Mouse (Mus musculus) CH12.LX (cell line): Measurements from ENCODE around the gene Slc47a2. TPM values are rescaled to one million over a fixed set of nuclear protein-coding genes. Genes with fewer than 3 reads are reported as not detected.

Source experiments
- DNase-seq: peaks from one replicate; pipeline ENCODE4 v3.0.0-alpha.2; 2013; ENCODE audit errors: extremely low read depth
- H3K27ac ChIP-seq: 2 replicates; pipeline ENCODE4 v1.5.1; 2012; ENCODE audit warnings: low read depth, mild to moderate bottlenecking, control low read depth, moderate library complexity; ENCODE audit not compliant: insufficient read depth
- H3K27me3 ChIP-seq: replicated peaks from 2 replicates; pipeline ENCODE3; 2012; ENCODE audit warnings: inconsistent platforms
- H3K36me3 ChIP-seq, 2 experiments: replicated peaks in 1 of 2; 2 replicates each; pipeline versions ENCODE3 to v1.6.1; 2012; ENCODE audit warnings: inconsistent platforms in 1 of 2, low read length in 1 of 2, mild to moderate bottlenecking in 1 of 2, mixed read lengths in 1 of 2, moderate library complexity in 1 of 2; ENCODE audit not compliant: control insufficient read depth in 1 of 2, insufficient read depth in 1 of 2
- H3K4me1 ChIP-seq, 2 experiments: 2 replicates each; pipeline ENCODE4 v1.6.1; 2012; ENCODE audit warnings: inconsistent platforms in 1 of 2, moderate library complexity in 1 of 2; ENCODE audit not compliant: insufficient read depth in 2 of 2, control insufficient read depth in 1 of 2
- H3K4me2 ChIP-seq: 2 replicates; pipeline ENCODE4 v1.6.1; 2012; ENCODE audit warnings: low read depth, mild to moderate bottlenecking, control low read depth; ENCODE audit not compliant: poor library complexity, insufficient read depth, severe bottlenecking
- H3K4me3 ChIP-seq, 3 experiments: fragments of 150-350 bp in 1 of 3; sonication (generic) in 1 of 3; replicated peaks in 1 of 3; 2 replicates each; pipeline versions ENCODE3 to v1.5.1; 2011 to 2012; ENCODE audit warnings: low read depth in 2 of 3, low read length in 2 of 3, mild to moderate bottlenecking in 2 of 3, moderate library complexity in 2 of 3, control low read depth in 1 of 3, improper control_type of control experiment in 1 of 3, inconsistent platforms in 1 of 3, mixed read lengths in 1 of 3; ENCODE audit not compliant: poor library complexity in 1 of 3
- H3K79me2 ChIP-seq: replicated peaks from 2 replicates; pipeline ENCODE4 v1.6.1; 2012; ENCODE audit warnings: mild to moderate bottlenecking, moderate library complexity; ENCODE audit not compliant: control insufficient read depth, poor library complexity, insufficient read depth, severe bottlenecking; ENCODE audit errors: extremely low read depth
- H3K9ac ChIP-seq: 2 replicates; pipeline ENCODE4 v1.6.1; 2012; ENCODE audit warnings: low read depth, mild to moderate bottlenecking, control low read depth, moderate library complexity; ENCODE audit not compliant: insufficient read depth
- H3K9me3 ChIP-seq: replicated peaks from 2 replicates; pipeline ENCODE3; 2012; ENCODE audit warnings: low read length, inconsistent platforms, mixed read lengths
- CHD1 ChIP-seq: IDR thresholded peaks from 2 replicates; pipeline ENCODE4 v1.6.1; 2012; ENCODE audit warnings: low read depth, low read length, improper control_type of control experiment, inconsistent platforms
- CTCF ChIP-seq, 2 experiments: IDR thresholded peaks in 1 of 2; conservative IDR thresholded peaks in 1 of 2; 2 replicates each; pipeline ENCODE4 v1.5.1; 2011 to 2012; ENCODE audit warnings: low read depth in 2 of 2, low read length in 2 of 2, improper control_type of control experiment in 1 of 2, inconsistent platforms in 1 of 2, mild to moderate bottlenecking in 1 of 2, moderate library complexity in 1 of 2
- E2F4 ChIP-seq: IDR thresholded peaks from 2 replicates; pipeline ENCODE4 v1.6.1; 2011; ENCODE audit warnings: low read depth, low read length, improper control_type of control experiment; ENCODE audit not compliant: insufficient replicate concordance
- GABPA ChIP-seq: IDR thresholded peaks from 2 replicates; pipeline ENCODE4 v1.6.1; 2012; ENCODE audit warnings: low read depth, low read length, improper control_type of control experiment, inconsistent platforms; ENCODE audit not compliant: insufficient replicate concordance
- HCFC1 ChIP-seq: IDR thresholded peaks from 2 replicates; pipeline ENCODE4 v1.6.1; 2012; ENCODE audit warnings: low read depth, mild to moderate bottlenecking, inconsistent platforms, low read length, improper control_type of control experiment
- JUN ChIP-seq: IDR thresholded peaks from 2 replicates; pipeline ENCODE4 v1.6.1; 2011; ENCODE audit warnings: low read depth, mild to moderate bottlenecking, low read length, improper control_type of control experiment, moderate library complexity; ENCODE audit not compliant: insufficient read depth
- JUND ChIP-seq: conservative IDR thresholded peaks from 2 replicates; pipeline ENCODE4 v1.6.1; 2011; ENCODE audit warnings: low read depth, low read length, improper control_type of control experiment
- MAFK ChIP-seq: IDR thresholded peaks from 2 replicates; pipeline ENCODE4 v1.6.1; 2011; ENCODE audit warnings: low read length, improper control_type of control experiment; ENCODE audit not compliant: insufficient replicate concordance
- MAX ChIP-seq: IDR thresholded peaks from 2 replicates; pipeline ENCODE4 v1.6.1; 2011; ENCODE audit warnings: low read length, improper control_type of control experiment
- MAZ ChIP-seq: IDR thresholded peaks from 2 replicates; pipeline ENCODE4 v1.6.1; 2012; ENCODE audit warnings: low read depth, mild to moderate bottlenecking, inconsistent platforms, low read length, improper control_type of control experiment, moderate library complexity
- MEF2A ChIP-seq: IDR thresholded peaks from 2 replicates; pipeline ENCODE4 v1.6.1; 2014; ENCODE audit warnings: low read depth, mild to moderate bottlenecking, inconsistent platforms, low read length, improper control_type of control experiment, borderline replicate concordance
- NRF1 ChIP-seq: IDR thresholded peaks from 2 replicates; pipeline ENCODE4 v1.6.1; 2014; ENCODE audit warnings: low read depth, mild to moderate bottlenecking, inconsistent platforms, low read length, improper control_type of control experiment, moderate library complexity
- PAX5 ChIP-seq: IDR thresholded peaks from 2 replicates; pipeline ENCODE4 v1.6.1; 2012; ENCODE audit warnings: low read length, inconsistent platforms, mixed read lengths
- RAD21 ChIP-seq: IDR thresholded peaks from 2 replicates; pipeline ENCODE4 v1.6.1; 2011; ENCODE audit warnings: low read depth, mild to moderate bottlenecking, low read length, improper control_type of control experiment, moderate library complexity
- RCOR1 ChIP-seq: conservative IDR thresholded peaks from 2 replicates; pipeline ENCODE4 v1.6.1; 2012; ENCODE audit warnings: low read depth, mild to moderate bottlenecking, inconsistent platforms, low read length, improper control_type of control experiment
- SIN3A ChIP-seq: IDR thresholded peaks from 2 replicates; pipeline ENCODE4 v1.6.1; 2012; ENCODE audit warnings: low read length, improper control_type of control experiment, inconsistent platforms
- SMC3 ChIP-seq: IDR thresholded peaks from 2 replicates; pipeline ENCODE4 v1.6.1; 2011; ENCODE audit warnings: low read depth, low read length, improper control_type of control experiment
- TBP ChIP-seq: conservative IDR thresholded peaks from 2 replicates; pipeline ENCODE4 v1.6.1; 2011; ENCODE audit warnings: low read depth, low read length, improper control_type of control experiment
- TCF12 ChIP-seq: IDR thresholded peaks from 2 replicates; pipeline ENCODE4 v1.6.1; 2014; ENCODE audit warnings: low read depth, mild to moderate bottlenecking, inconsistent platforms, low read length, improper control_type of control experiment
- USF1 ChIP-seq: IDR thresholded peaks from 2 replicates; pipeline ENCODE4 v1.6.1; 2014; ENCODE audit warnings: low read depth, mild to moderate bottlenecking, inconsistent platforms, low read length, improper control_type of control experiment
- ZKSCAN1 ChIP-seq: IDR thresholded peaks from 2 replicates; pipeline ENCODE4 v1.6.1; 2012; ENCODE audit warnings: low read depth, inconsistent platforms, low read length, improper control_type of control experiment, borderline replicate concordance
- ZNF384 ChIP-seq: IDR thresholded peaks from 2 replicates; pipeline ENCODE4 v1.6.1; 2012; ENCODE audit warnings: low read depth, low read length, improper control_type of control experiment, inconsistent platforms
- dilution Hi-C: fragments of 300-500 bp; cut with MboI; formaldehyde crosslinking; loops from 2 replicates; pipeline ENCODE4 v1.14.3; 2020; ENCODE audit warnings: low sequenced_read_pairs; ENCODE audit not compliant: extremely low pct_unique_long_range_greater_than_20kb, extremely low pct_ligation_motif_present
- in situ Hi-C: fragments of 300-500 bp; cut with MboI; formaldehyde crosslinking; loops from 3 replicates; pipeline ENCODE4 v1.14.3; 2019; ENCODE audit warnings: low sequenced_read_pairs, low pct_ligation_motif_present, low pct_unique_long_range_greater_than_20kb, mixed read lengths
- polyA plus RNA-seq: library from polyadenylated mRNA; unstranded; fragments of >175 nt; gene quantifications from 2 replicates; pipeline ENCODE4 v1.2.1, GENCODE M21; 2012; ENCODE audit warnings: low read depth; ENCODE audit not compliant: insufficient read length
- total RNA-seq, 2 experiments: library from RNA; depleted of rRNA; stranded (reverse); fragments of 300-350 nt in 1 of 2; fragments of >200 nt in 1 of 2; gene quantifications; 2 replicates each; pipeline ENCODE4 v1.2.3; 2012 to 2014

Gene Slc47a2
- total and polyA plus RNA-seq, 3 experiments = 0.08 to 0.68 (median 0.39) TPM

DNA sequence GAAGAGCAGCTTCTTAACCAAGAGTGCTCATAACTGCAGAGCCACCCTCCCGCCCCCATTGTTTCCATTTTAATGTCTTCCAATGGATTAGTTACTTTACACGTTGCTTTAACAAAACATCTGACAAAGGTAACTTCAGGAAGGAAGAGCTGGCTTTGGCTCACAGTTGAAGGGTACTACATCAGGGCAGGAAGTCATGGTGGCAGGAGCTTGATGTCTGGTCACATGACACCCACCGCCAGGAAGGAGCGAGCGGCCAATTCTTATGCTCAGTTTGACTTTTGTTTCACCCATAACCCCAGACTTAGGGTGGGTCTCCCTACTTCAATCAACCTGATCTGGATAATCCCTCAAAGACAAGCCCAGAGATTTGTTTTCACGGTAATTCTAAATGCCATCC is 83.6 kb downstream of the Slc47a2 start:
- Histone ChIP-seq H3K36me3 (peaks cover 84 to 94% of the 10 kb centered on the region in 2 experiments), H3K27me3 (no peaks in the 10 kb centered on the region), H3K9ac (no peak overlapping the region), H3K79me2 (no peaks in the 10 kb centered on the region), H3K9me3 (peaks cover 4% of the 10 kb centered on the region), H3K27ac (no peak overlapping the region), H3K4me3 (no peak overlapping the region), H3K4me1 (no peaks in the 10 kb centered on the region), H3K4me2 (no peak overlapping the region)
- dilution Hi-C loops (no loop called here), in situ Hi-C loops (no loop called here)
- no peak for DNase-seq
- TF ChIP-seq TCF12 (no peak), NRF1 (no peak), MAX (no peak), MEF2A (no peak)

DNA sequence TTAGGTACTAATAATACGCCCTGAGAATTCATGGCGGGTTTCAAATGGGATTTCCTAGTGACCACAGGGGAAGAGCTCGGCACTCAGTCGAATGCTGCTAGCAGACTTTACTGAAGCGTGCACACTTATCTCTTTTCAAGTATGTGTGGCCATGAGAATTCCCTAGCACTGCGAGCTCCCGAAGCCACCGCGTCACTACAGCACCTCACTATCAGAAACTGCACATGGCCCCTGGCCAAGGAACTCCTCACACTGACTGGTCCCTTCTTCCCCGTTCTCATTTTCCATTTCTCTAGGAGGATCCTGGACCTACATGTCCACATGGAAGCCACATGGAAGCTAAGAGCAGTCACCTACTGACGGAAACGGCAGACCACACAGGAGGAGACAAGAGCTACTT is 89.9 kb downstream of the Slc47a2 start:
- Histone ChIP-seq H3K27ac (no peak overlapping the region), H3K36me3 (peaks cover 84 to 97% of the 10 kb centered on the region in 2 experiments), H3K9me3 (peaks cover 4% of the 10 kb centered on the region), H3K4me2 (no peak overlapping the region), H3K4me1 (peaks cover 0 to 16% of the 10 kb centered on the region in 2 experiments; a peak in 1 of 4 replicates), H3K79me2 (no peaks in the 10 kb centered on the region), H3K27me3 (no peaks in the 10 kb centered on the region), H3K4me3 (no peak overlapping the region), H3K9ac (no peak overlapping the region)
- in situ Hi-C loops = no loop called here
- no peak for DNase-seq
- TF ChIP-seq ZNF384 = no peak
- no peak for TF ChIP-seq RAD21
- TF ChIP-seq JUN = no peak
- no peak for TF ChIP-seq MEF2A
- TF ChIP-seq ZKSCAN1 = no peak
- TF ChIP-seq MAFK = no peak
- TF ChIP-seq, all 38 proteins: peak for 0
- dilution Hi-C loops = no loop called here

DNA sequence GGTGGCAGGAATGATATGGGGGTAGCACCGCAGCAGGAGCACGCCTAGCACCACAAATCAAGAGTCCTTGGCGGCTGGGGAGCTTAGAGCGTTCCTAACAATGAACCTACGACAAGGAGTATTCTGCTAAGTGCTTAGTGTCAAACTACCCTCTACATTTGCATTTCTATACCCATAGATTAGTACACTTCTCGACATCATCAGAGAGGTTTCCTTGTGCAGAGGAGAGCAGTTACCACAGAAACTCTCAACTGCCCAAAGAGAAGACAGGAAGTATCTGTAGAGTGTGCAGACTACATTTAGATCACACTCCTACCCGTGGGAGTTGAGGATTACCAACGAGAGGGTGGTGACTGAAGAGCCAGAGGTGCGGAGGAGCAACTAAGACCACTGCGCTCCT is 90.9 kb downstream of the Slc47a2 start:
- Histone ChIP-seq H3K9me3 (peaks cover 4% of the 10 kb centered on the region), H3K4me2 (no peak overlapping the region), H3K79me2 (no peaks in the 10 kb centered on the region), H3K27ac (no peak overlapping the region), H3K4me1 (peaks cover 0 to 19% of the 10 kb centered on the region in 2 experiments; a peak in 1 of 4 replicates), H3K27me3 (no peaks in the 10 kb centered on the region)
- DNase-seq = no peak
- TF ChIP-seq ZKSCAN1 = no peak
- TF ChIP-seq TCF12 = no peak
- no peak for TF ChIP-seq TBP
- TF ChIP-seq E2F4 = no peak
- TF ChIP-seq MAX = no peak
- TF ChIP-seq NRF1 = no peak
- TF ChIP-seq SIN3A = no peak
- no peak for TF ChIP-seq GABPA
- TF ChIP-seq SMC3 = no peak
- no peak for TF ChIP-seq MAZ
- TF ChIP-seq USF1 = no peak
- TF ChIP-seq PAX5 = no peak
- TF ChIP-seq ZNF384 = no peak
- TF ChIP-seq CHD1 = no peak
- no peak for TF ChIP-seq RCOR1
- no peak for TF ChIP-seq JUND
- no peak for TF ChIP-seq CTCF (conservative IDR thresholded peaks at IDR 0.05 in 1 of 2, IDR thresholded peaks at IDR 0.05 in 1 of 2; ENCODE audit: low read depth in 2 of 2, low read length in 2 of 2)
- no peak for TF ChIP-seq MEF2A
- no peak for TF ChIP-seq HCFC1
- TF ChIP-seq, all 38 proteins: peak for 0
- H3K36me3 ChIP-seq = peaks cover 79 to 97% of the 10 kb centered on the region in 2 experiments
- no peak overlapping the region for H3K4me3 ChIP-seq
- dilution Hi-C loops (no loop called here), in situ Hi-C loops (no loop called here)
- H3K9ac ChIP-seq = no peak overlapping the region
